Mouse (Mus musculus) limb, embryonic 10.5 days (tissue): Measurements from ENCODE around the gene Sprr3. TPM values are rescaled to one million over a fixed set of nuclear protein-coding genes. Genes with fewer than 3 reads are reported as not detected.
"Not testable (repeated sequence)": the region's sequence is repeated elsewhere in the genome, so short reads cannot be mapped to it uniquely, and the experiment has no call there.

ENCODE experiments used
- DNase-seq: peaks from one replicate; pipeline ENCODE4 v3.0.0-alpha.2; 2017; ENCODE audit warnings: low spot score
- H3K27ac ChIP-seq: fragments of 300-500 bp; sonication (generic); 2 replicates; pipeline ENCODE4 v1.5.1; 2016; ENCODE audit warnings: mild to moderate bottlenecking
- H3K27me3 ChIP-seq: fragments of 300-500 bp; sonication (generic); 2 replicates; pipeline ENCODE4 v1.6.1; 2016; ENCODE audit warnings: low read depth, mild to moderate bottlenecking; ENCODE audit not compliant: poor library complexity, severe bottlenecking
- H3K36me3 ChIP-seq: fragments of 300-500 bp; sonication (generic); 2 replicates; pipeline ENCODE4 v1.6.1; 2016; ENCODE audit warnings: mild to moderate bottlenecking, moderate library complexity
- H3K4me1 ChIP-seq: fragments of 300-500 bp; sonication (generic); 2 replicates; pipeline ENCODE4 v1.6.1; 2016
- H3K4me3 ChIP-seq: fragments of 300-500 bp; sonication (generic); 2 replicates; pipeline ENCODE4 v1.5.1; 2016; ENCODE audit warnings: mild to moderate bottlenecking, moderate library complexity
- H3K9me3 ChIP-seq: fragments of 300-500 bp; sonication (generic); replicated peaks from 2 replicates; pipeline ENCODE4 v1.6.1; 2016; ENCODE audit warnings: mild to moderate bottlenecking
- WGBS: fragments of 180-500 bp; shearing (Covaris S2); methylation state at CpG from one replicate; pipeline ENCODE4 v1.1.7; 2016; 5-methylcytosine and 5-hydroxymethylcytosine counted together
- polyA plus RNA-seq: library from polyadenylated mRNA; unstranded; fragments of >200 nt; fragmentation: Nextera tagmentation; extraction: Ambion mirVana; gene quantifications from 2 replicates; pipeline ENCODE4 v1.2.1, GENCODE M21; 2016

The Sprr3 gene
- not detected in 2 replicates for polyA plus RNA-seq

DNA sequence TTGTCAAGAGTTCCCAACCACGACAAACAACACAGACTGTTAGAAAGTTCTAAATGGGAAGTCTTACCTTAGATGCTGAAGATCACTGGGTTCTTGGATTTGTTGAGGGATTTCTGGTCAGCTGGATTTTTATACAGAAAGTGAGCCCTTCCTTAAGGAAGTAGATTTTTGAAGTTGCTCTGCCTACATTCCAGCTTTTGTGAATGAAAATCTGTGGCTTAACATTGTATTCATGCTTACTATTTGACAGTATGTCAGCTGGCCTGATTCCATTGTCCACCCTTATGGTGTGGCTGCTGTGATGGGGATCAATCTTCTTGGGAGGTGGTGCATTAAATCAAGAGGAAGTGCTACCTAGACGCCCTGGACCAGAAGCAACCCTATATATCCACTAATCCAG is at the start of gene Sprr3:
TSS of gene Sprr3 (minus strand) at position 101 of the 400 bp plus-strand sequence.
- no peak within 1 kb of the TSS for H3K4me3 ChIP-seq
- no peaks in the 10 kb centered on the region for H3K27me3 ChIP-seq
- no peaks in the 10 kb centered on the region for H3K36me3 ChIP-seq
- H3K9me3 ChIP-seq: no peaks in the 10 kb centered on the region
- DNase-seq: no peak
- H3K4me1 ChIP-seq: no peaks in the 10 kb centered on the region
- no peak within 1 kb of the TSS for H3K27ac ChIP-seq
- 75% methylated on average over 2 of the region's 2 CpGs for WGBS

DNA sequence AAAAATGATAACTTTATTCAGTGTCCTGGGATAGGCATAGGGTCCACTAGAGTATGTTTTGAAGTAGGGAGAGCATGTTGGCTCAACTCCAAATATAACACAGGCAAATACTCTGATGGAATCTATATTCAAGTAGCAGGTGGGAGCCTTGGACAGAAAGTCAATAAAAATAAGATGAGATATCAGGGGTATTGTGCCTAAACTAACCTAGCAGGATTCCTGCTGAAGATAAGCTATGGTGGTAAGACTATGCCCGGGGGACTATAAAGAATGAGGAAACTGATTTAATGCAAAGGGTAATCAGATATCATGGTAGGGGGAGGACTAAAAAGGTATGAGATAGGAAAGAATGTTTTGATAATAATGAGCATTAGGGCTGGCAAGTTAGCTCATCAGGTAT is 49.7 kb upstream of the Sprr3 start:
- H3K9me3 ChIP-seq: no peaks in the 10 kb centered on the region
- no peak for DNase-seq
- 91% methylated on average over 1 of the region's 1 CpGs for WGBS
- H3K4me3 ChIP-seq: no peak overlapping the region
- H3K4me1 ChIP-seq: no peaks in the 10 kb centered on the region
- H3K36me3 ChIP-seq: no peaks in the 10 kb centered on the region
- H3K27ac ChIP-seq: no peak overlapping the region
- no peaks in the 10 kb centered on the region for H3K27me3 ChIP-seq

DNA sequence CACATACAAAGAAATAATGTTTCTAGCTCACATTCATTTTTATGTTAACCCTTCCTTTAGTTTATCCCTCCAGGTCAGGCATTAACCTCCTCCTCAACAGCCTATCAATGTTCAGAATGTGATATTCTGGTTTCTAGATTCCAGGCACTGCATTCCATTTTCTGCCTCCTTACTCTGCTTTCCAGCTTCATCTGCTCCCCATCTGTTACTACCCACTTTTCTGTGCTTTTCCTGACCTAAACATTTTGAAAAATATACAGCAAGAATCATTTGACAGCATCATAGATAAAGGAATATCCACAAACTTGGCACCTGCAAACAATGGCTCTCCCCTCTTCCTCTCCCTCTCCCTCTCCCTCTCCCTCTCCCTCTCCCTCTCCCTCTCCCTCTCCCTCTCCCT is 45.0 kb upstream of the Sprr3 start:
- H3K4me1 ChIP-seq: no peaks in the 10 kb centered on the region
- H3K36me3 ChIP-seq: no peaks in the 10 kb centered on the region
- no peak overlapping the region for H3K27ac ChIP-seq

DNA sequence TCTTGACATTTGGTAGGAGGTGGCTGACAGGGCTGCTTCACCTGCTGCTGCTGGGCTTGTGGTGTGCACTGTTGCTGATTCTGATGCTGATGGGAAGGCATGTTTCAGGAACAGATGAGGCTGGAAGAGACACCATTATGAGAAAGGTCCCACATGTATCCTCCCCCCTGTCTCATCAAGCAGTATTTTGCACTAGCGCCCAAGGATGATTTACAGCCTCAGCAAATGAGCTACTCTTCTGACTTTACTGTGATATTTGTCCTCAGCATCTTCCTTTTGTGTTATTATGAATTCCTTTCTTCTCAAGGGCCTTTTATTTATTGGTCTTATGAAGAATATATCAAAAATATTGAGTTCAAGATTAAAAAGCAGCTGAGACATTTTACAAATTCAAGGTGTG is 41.9 kb upstream of the Sprr3 start, which contains the start of gene Sprr4:
TSS of gene Sprr4 (minus strand) at position 101 of the 400 bp plus-strand sequence.
- Histone ChIP-seq H3K4me3 (no peak within 1 kb of the TSS), H3K27me3 (no peaks in the 10 kb centered on the region), H3K4me1 (no peaks in the 10 kb centered on the region), H3K9me3 (no peaks in the 10 kb centered on the region), H3K27ac (no peak within 1 kb of the TSS), H3K36me3 (no peaks in the 10 kb centered on the region)
- WGBS: 100% methylated on average over 1 of the region's 1 CpGs
- DNase-seq: no peak

More for the DNA sequence above, 45.0 kb upstream of the Sprr3 start:
- Histone ChIP-seq H3K9me3 (no peaks in the 10 kb centered on the region), H3K4me3 (no peak overlapping the region), H3K27me3 (no peaks in the 10 kb centered on the region)
- no peak for DNase-seq

DNA sequence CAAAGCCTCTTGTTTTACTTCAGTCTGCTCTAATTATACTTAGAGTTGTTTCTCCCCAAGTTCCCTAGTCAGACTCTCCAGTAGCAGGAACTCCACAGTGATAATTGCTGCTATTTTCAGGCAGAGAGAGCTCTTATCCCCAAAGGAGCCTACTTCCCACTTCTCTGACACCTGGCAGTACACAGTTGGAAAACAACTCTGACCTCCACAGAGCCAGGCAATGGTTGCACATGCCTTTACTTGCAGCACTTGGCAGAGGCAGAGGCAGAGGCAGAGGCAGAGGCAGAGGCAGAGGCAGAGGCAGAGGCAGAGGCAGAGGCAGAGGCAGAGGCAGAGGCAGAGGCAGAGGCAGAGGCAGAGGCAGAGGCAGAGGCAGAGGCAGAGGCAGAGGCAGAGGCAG is 31.7 kb upstream of the Sprr3 start:
- not testable (repeated sequence) for H3K4me3 ChIP-seq, DNase-seq, H3K9me3 ChIP-seq, H3K36me3 ChIP-seq, H3K4me1 ChIP-seq, H3K27me3 ChIP-seq, H3K27ac ChIP-seq

DNA sequence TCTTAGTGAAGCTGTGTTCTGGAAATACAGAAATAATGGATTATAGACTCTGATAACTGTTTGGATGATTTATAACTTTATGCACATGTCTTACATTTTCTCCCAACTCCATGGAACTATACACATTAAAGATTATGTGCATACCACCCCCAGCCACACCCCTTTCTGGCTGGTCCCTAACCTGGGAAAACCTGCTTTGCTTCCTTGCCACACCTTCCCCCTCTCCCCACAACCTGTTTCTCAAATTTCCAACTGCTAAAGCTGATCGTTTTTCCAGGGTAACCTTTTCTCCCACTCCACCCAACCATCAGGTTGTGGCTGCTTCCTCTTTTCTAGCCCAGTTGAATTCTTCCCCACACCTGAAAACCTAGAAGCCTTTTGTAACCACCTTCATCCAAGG is 27.8 kb upstream of the Sprr3 start:
- Histone ChIP-seq H3K4me3 (no peak overlapping the region), H3K27me3 (no peaks in the 10 kb centered on the region), H3K27ac (no peak overlapping the region), H3K9me3 (no peaks in the 10 kb centered on the region), H3K4me1 (no peaks in the 10 kb centered on the region), H3K36me3 (no peaks in the 10 kb centered on the region)
- 53% methylated on average over 1 of the region's 1 CpGs for WGBS
- DNase-seq: no peak

DNA sequence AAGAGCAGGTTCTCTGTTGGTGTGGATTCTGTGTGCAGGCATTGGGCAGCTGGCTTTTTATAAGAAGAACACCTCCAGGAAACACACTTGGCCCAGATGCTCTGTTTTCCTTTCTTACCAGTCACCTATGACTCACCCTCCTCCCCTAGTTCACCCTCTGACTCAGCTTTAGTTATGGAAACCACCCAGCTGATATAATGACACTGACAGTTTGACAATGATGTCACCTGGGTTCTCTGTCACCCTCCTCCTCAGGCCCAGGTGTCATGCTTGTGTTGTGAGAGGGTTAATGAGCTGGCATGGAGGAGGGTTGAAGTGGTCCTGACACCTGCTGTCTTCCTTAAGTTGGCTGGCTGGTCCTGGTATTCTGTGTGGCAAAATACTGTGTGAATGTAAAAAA is 27.3 kb upstream of the Sprr3 start, which contains the start of gene Sprr1a:
TSS of gene Sprr1a (minus strand) at position 33 of the 400 bp plus-strand sequence.
- H3K9me3 ChIP-seq: no peaks in the 10 kb centered on the region
- H3K36me3 ChIP-seq: no peaks in the 10 kb centered on the region
- no peak for DNase-seq
- H3K27ac ChIP-seq: no peak within 1 kb of the TSS
- no peaks in the 10 kb centered on the region for H3K4me1 ChIP-seq
- no peak within 1 kb of the TSS for H3K4me3 ChIP-seq
- H3K27me3 ChIP-seq: no peaks in the 10 kb centered on the region

DNA sequence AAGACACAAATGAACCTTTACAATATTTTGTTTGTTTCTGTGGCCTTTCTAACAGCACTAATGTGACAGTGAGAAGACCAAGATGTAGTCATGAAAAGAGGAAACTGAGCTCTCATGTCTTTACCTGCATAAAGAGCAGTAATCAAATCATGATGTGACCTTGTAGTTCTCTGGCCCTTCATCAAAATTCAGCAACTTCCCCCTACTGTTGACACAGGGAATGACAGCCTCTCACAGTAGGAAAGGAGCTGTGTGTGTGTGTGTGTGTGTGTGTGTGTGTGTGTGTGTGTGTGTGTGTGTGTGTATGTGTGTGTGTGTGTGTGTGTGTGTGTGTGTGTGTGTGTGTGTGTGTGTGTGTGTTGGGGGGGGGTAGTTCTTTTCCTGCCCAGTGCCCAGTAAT is 22.7 kb upstream of the Sprr3 start:
- H3K27me3 ChIP-seq, H3K9me3 ChIP-seq, H3K27ac ChIP-seq, H3K4me1 ChIP-seq, DNase-seq, H3K4me3 ChIP-seq, H3K36me3 ChIP-seq: not testable (repeated sequence)

DNA sequence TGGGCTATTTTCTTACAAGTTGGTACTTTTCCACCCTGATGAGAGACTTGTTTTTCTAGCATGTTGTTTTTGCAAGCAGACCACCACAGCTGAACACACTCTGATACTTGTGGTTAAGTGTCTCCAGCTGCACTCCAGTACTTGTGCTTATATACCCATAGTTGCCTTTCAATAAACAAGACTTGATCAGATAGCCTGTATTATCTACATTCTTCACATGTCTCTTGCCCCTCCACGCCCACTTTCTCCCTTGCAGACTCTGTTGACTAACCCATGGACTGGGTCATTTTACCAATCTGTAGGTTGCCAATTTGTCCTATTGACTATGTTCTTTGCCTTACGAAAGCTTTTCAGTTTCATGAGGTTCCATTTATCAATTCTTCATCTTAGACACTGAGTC is 11.6 kb upstream of the Sprr3 start:
- Histone ChIP-seq H3K27ac (no peak overlapping the region), H3K4me3 (no peak overlapping the region)
- 93% methylated on average over 2 of the region's 2 CpGs for WGBS

DNA sequence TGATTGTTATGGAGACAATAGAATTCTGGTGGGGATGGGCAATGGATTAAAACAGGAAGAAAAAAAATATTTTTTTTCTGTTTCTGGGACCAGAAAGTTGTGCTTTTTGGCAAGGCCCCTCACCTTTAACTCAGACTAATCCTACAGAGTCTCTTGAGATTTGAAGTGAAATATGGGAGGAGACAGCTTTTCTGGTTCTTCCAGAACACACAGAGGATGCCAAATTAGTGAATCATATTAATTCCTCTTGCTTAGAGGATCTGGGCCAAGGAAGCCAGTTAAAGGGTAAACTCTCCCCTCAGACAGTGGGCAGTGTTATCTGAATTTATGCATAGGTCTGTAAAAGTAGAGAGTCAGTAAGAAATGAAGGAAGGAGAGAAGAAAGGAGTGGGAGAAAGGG is 8.9 kb upstream of the Sprr3 start:
- DNase-seq: no peak
- Histone ChIP-seq H3K36me3 (no peaks in the 10 kb centered on the region), H3K9me3 (no peaks in the 10 kb centered on the region), H3K4me1 (no peaks in the 10 kb centered on the region), H3K27me3 (no peaks in the 10 kb centered on the region), H3K27ac (no peak overlapping the region), H3K4me3 (no peak overlapping the region)

More for the DNA sequence above, 11.6 kb upstream of the Sprr3 start:
- H3K27me3 ChIP-seq: no peaks in the 10 kb centered on the region
- no peaks in the 10 kb centered on the region for H3K36me3 ChIP-seq
- H3K4me1 ChIP-seq: no peaks in the 10 kb centered on the region
- no peaks in the 10 kb centered on the region for H3K9me3 ChIP-seq
- DNase-seq: no peak

DNA sequence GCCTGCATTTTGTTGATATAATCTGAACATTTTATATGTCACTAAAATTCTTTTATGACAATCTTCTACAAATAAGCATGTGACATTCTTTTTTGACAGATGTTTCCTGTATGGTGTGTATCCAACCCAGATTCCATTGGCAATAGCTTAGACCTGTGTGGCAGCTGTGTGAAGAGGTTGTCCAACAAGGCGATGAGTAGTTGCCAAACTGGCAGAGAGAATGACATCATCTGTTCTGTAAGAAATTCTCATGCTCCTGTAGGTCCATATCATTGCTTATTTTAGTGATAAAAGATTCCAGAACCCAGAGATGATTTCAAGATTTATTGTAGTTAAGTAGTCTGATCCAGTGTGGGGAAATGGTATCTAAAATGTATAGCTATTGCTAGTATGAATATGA is 8.1 kb upstream of the Sprr3 start:
- no peak for DNase-seq
- Histone ChIP-seq H3K36me3 (no peaks in the 10 kb centered on the region), H3K27me3 (no peaks in the 10 kb centered on the region), H3K27ac (no peak overlapping the region), H3K4me1 (no peaks in the 10 kb centered on the region), H3K9me3 (no peaks in the 10 kb centered on the region), H3K4me3 (no peak overlapping the region)
- WGBS: 96% methylated on average over 1 of the region's 1 CpGs

DNA sequence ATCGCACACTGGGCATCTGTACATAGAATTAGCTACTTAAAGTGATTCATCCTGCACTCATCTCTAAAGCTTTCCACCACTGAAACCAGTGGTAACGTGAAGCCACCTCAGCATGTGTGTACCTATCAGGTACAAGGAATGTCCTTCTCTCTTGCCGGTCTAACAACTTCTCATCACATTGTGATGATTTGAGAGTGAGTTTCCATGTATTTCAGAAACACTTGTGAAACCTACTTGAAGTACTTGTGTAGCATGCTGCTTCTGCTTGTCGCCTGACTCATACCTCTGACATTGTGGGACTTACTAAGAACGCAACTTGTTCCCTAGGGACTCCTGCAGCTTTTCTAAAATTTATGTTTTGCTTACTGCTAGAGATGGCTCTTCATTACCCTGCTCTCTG is 3.4 kb downstream of the Sprr3 start:
- no peak for DNase-seq
- 89% methylated on average over 5 of the region's 5 CpGs for WGBS
- no peak overlapping the region for H3K27ac ChIP-seq
- H3K27me3 ChIP-seq: no peaks in the 10 kb centered on the region
- no peak overlapping the region for H3K4me3 ChIP-seq
- H3K9me3 ChIP-seq: no peaks in the 10 kb centered on the region
- no peaks in the 10 kb centered on the region for H3K4me1 ChIP-seq
- no peaks in the 10 kb centered on the region for H3K36me3 ChIP-seq

DNA sequence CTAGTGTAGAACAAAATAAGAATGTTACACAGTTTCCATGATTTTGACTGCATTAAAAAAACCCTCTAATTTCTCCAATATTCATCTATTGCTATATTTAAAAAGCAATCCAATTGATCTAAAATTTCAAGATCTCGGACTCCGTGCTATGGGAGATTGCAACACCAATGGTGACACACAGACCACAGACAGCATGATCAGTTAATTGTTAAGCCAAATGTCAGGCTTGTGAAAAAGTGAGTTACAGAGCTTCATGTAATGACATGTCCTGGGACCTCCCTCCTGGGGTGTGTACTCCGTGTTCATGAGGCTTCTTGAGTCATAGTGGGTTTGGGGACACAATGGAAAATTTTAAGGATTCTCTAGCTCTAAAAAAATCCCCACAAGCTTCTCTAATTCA is 18.3 kb downstream of the Sprr3 start:
- WGBS: 89% methylated on average over 3 of the region's 3 CpGs
- H3K27me3 ChIP-seq: no peaks in the 10 kb centered on the region
- no peaks in the 10 kb centered on the region for H3K9me3 ChIP-seq
- no peak overlapping the region for H3K4me3 ChIP-seq
- H3K4me1 ChIP-seq: no peaks in the 10 kb centered on the region
- no peak overlapping the region for H3K27ac ChIP-seq
- no peaks in the 10 kb centered on the region for H3K36me3 ChIP-seq
- no peak for DNase-seq

DNA sequence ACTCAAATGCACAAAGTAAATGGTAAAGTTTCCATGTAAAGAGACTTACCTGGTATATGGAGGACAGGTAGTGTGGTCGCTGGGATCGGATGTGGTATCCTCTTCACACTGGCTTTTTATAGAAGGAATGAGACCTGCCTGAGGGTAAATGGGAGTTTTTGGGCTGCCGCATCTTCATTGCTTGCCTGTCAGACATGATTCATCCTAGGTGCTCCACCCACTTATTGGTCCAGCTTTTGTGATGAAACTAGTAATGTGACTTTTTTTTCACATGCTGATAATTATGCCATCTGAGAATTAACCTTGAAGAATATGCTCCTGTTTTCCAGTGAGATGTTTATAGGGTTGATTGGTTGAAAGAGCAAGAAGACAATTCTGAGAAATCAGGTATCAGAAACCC is 19.8 kb downstream of the Sprr3 start, which contains the start of gene Sprr1b:
TSS of gene Sprr1b (minus strand) at position 101 of the 400 bp plus-strand sequence.
- no peak within 1 kb of the TSS for H3K27ac ChIP-seq
- H3K4me3 ChIP-seq: no peak within 1 kb of the TSS
- no peak for DNase-seq
- WGBS: 90% methylated on average over 3 of the region's 3 CpGs
- no peaks in the 10 kb centered on the region for H3K4me1 ChIP-seq
- H3K27me3 ChIP-seq: no peaks in the 10 kb centered on the region
- H3K36me3 ChIP-seq: no peaks in the 10 kb centered on the region
- no peaks in the 10 kb centered on the region for H3K9me3 ChIP-seq
